ENCODE assay signal across 12 mouse cellular contexts in the genomic region with DNA sequence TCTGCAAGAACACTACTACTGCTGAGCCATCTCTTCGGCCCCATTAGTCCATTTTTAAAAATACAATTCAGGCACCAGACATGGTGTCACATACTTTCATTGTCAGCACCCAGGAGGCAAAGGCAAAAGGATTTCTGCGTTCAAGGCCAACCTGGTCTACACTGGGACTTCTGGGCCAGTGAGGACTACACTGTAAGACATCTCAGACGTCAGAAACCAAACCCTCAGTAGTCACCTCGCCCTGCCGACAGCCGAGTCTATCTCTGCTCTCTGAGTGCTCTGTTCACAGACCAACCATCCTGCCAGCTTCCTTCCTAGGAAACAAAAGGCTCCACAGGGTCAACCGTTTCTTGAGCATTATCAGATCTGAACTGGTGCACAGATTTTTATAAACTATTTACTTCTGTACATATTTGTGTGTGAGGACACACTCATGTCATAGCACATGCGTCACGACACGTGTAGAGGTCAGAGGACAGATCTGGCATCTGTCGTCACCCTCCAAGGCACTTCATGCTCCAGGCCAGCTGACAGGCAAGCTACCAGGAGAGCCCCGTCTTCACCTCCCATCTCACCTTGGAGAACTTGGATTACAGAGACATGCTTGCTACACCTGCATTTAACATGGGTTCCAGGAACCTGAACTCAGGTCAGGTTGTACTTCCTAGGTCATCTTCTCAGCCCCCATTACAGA.
"Had no signal": no experiment of that assay in that cellular context is flagged by ENCODE, and none has a peak within 500 bp of the region (broad histone marks: within the 10 kb centered on the region; RNA-seq: fewer than 3 reads in every experiment).

No protein-coding gene starts in this region.

- H3K4me2 ChIP-seq: liver, embryonic 13.5 days; midbrain, embryonic 11.5 days had no signal

- H3K4me3 ChIP-seq: left cerebral cortex, adult 2 months; liver, embryonic 13.5 days had no signal

- H3K9ac ChIP-seq: liver, embryonic 13.5 days had no signal

- H3K9me3 ChIP-seq: liver, embryonic 13.5 days had no signal

- DNase-seq: kidney, postnatal 10 days; kidney, postnatal 36 days; layer of hippocampus, postnatal 36 days; liver, embryonic 13.5 days; lung, adult 2 months; lung, postnatal 14 days; lung, postnatal 4 days; midbrain, embryonic 14.5 days; thymus, adult 18-20 months; thymus, postnatal 36 days had no signal

- H3K27me3 ChIP-seq: liver, embryonic 13.5 days had no signal

- H3K27ac ChIP-seq: left cerebral cortex, adult 2 months; liver, embryonic 13.5 days had no signal
